Mouse (Mus musculus): ENCODE results near the gene Lat. TPM values are rescaled to one million over a fixed set of nuclear protein-coding genes. Genes with fewer than 3 reads are reported as not detected.

Lat gene
- polyA plus RNA-seq, 2 experiments, result 2.7 to 4.1 TPM

GRCm38 (mm10) chr7:126353251-126353993, 15.9 kb downstream of the Lat start:
- Histone ChIP-seq H3K27me3 (ENCODE audit: control insufficient read depth, insufficient read depth, low read length) (no peaks in the 10 kb centered on the region), H3K36me3 (ENCODE audit: control insufficient read depth, insufficient read depth, low read length) (no peaks in the 10 kb centered on the region), H3K4me3 (replicated peaks; ENCODE audit: low read length) (no peak overlapping the region), H3K4me1 (ENCODE audit: control insufficient read depth, insufficient read depth, low read length) (no peaks in the 10 kb centered on the region), H3K9ac (ENCODE audit: low read depth, low read length, severe bottlenecking) (no peak overlapping the region), H3K4me2 (replicated peaks; ENCODE audit: low read depth, low read length, severe bottlenecking) (no peak overlapping the region), H3K27ac (replicated peaks; ENCODE audit: low read depth, low read length) (no peak overlapping the region), H3K9me3 (ENCODE audit: control insufficient read depth, low read length) (no peaks in the 10 kb centered on the region)
- WGBS, result 55% methylated on average over 11 of the region's 11 CpGs
- DNase-seq (ENCODE audit: low spot score) (no peak), ATAC-seq (ENCODE audit: low FRiP score, low read depth) (no peak)
- no peak for TF ChIP-seq POLR2A (IDR thresholded peaks at IDR 0.05; ENCODE audit: borderline replicate concordance, extremely low read depth, insufficient read depth, insufficient read length)

- no peak for ATAC-seq (ENCODE audit: low FRiP score, low read depth)
- no peak overlapping the region for H3K4me2 ChIP-seq (replicated peaks; ENCODE audit: low read depth, low read length, severe bottlenecking)
- H3K27ac ChIP-seq (replicated peaks; ENCODE audit: low read depth, low read length), result no peak overlapping the region
- H3K9me3 ChIP-seq (ENCODE audit: control insufficient read depth, low read length), result no peaks in the 10 kb centered on the region
- no peaks in the 10 kb centered on the region for H3K27me3 ChIP-seq (ENCODE audit: control insufficient read depth, insufficient read depth, low read length)
- no peak for DNase-seq (ENCODE audit: low spot score)
- H3K36me3 ChIP-seq (ENCODE audit: control insufficient read depth, insufficient read depth, low read length), result no peaks in the 10 kb centered on the region
- no peak for TF ChIP-seq POLR2A (IDR thresholded peaks at IDR 0.05; ENCODE audit: borderline replicate concordance, extremely low read depth, insufficient read depth, insufficient read length)
- 56% methylated on average over 10 of the region's 10 CpGs for WGBS
- no peak overlapping the region for H3K9ac ChIP-seq (ENCODE audit: low read depth, low read length, severe bottlenecking)
- H3K4me1 ChIP-seq (ENCODE audit: control insufficient read depth, insufficient read depth, low read length), result no peaks in the 10 kb centered on the region
- no peak overlapping the region for H3K4me3 ChIP-seq (replicated peaks; ENCODE audit: low read length)
Observed at GRCm38 (mm10) chr7:126351419-126351951, 17.9 kb downstream of the Lat start.

- Histone ChIP-seq H3K27me3 (ENCODE audit: control insufficient read depth, insufficient read depth, low read length) (no peaks in the 10 kb centered on the region), H3K9me3 (ENCODE audit: control insufficient read depth, low read length) (no peaks in the 10 kb centered on the region), H3K4me1 (ENCODE audit: control insufficient read depth, insufficient read depth, low read length) (no peaks in the 10 kb centered on the region), H3K36me3 (ENCODE audit: control insufficient read depth, insufficient read depth, low read length) (no peaks in the 10 kb centered on the region), H3K4me3 (replicated peaks; ENCODE audit: low read length) (no peak overlapping the region), H3K4me2 (replicated peaks; ENCODE audit: low read depth, low read length, severe bottlenecking) (no peak overlapping the region), H3K27ac (replicated peaks; ENCODE audit: low read depth, low read length) (no peak overlapping the region), H3K9ac (ENCODE audit: low read depth, low read length, severe bottlenecking) (no peak overlapping the region)
- TF ChIP-seq POLR2A (IDR thresholded peaks at IDR 0.05; ENCODE audit: borderline replicate concordance, extremely low read depth, insufficient read depth, insufficient read length), result no peak
- ATAC-seq (ENCODE audit: low FRiP score, low read depth), result no peak
- WGBS, result 62% methylated on average over 20 of the region's 20 CpGs
- DNase-seq (ENCODE audit: low spot score), result no peak
Observed at GRCm38 (mm10) chr7:126350748-126351418, 18.5 kb downstream of the Lat start.

GRCm38 (mm10) chr7:126348293-126348692, 21.1 kb downstream of the Lat start:
- no peaks in the 10 kb centered on the region for H3K9me3 ChIP-seq (ENCODE audit: control insufficient read depth, low read length)
- no peaks in the 10 kb centered on the region for H3K36me3 ChIP-seq (ENCODE audit: control insufficient read depth, insufficient read depth, low read length)
- H3K4me2 ChIP-seq (replicated peaks; ENCODE audit: low read depth, low read length, severe bottlenecking), result no peak overlapping the region
- H3K4me1 ChIP-seq (ENCODE audit: control insufficient read depth, insufficient read depth, low read length), result no peaks in the 10 kb centered on the region
- ATAC-seq (ENCODE audit: low FRiP score, low read depth), result no peak
- H3K27ac ChIP-seq (replicated peaks; ENCODE audit: low read depth, low read length), result no peak overlapping the region
- H3K27me3 ChIP-seq (ENCODE audit: control insufficient read depth, insufficient read depth, low read length), result no peaks in the 10 kb centered on the region
- no peak for DNase-seq (ENCODE audit: low spot score)
- no peak overlapping the region for H3K9ac ChIP-seq (ENCODE audit: low read depth, low read length, severe bottlenecking)
- TF ChIP-seq POLR2A (IDR thresholded peaks at IDR 0.05; ENCODE audit: borderline replicate concordance, extremely low read depth, insufficient read depth, insufficient read length), result no peak
- 72% methylated on average over 8 of the region's 8 CpGs for WGBS
- H3K4me3 ChIP-seq (replicated peaks; ENCODE audit: low read length), result no peak overlapping the region

- no peaks in the 10 kb centered on the region for H3K36me3 ChIP-seq (ENCODE audit: control insufficient read depth, insufficient read depth, low read length)
- no peaks in the 10 kb centered on the region for H3K27me3 ChIP-seq (ENCODE audit: control insufficient read depth, insufficient read depth, low read length)
- no peak for ATAC-seq (ENCODE audit: low FRiP score, low read depth)
- no peak overlapping the region for H3K9ac ChIP-seq (ENCODE audit: low read depth, low read length, severe bottlenecking)
- H3K9me3 ChIP-seq (ENCODE audit: control insufficient read depth, low read length), result no peaks in the 10 kb centered on the region
- no peaks in the 10 kb centered on the region for H3K4me1 ChIP-seq (ENCODE audit: control insufficient read depth, insufficient read depth, low read length)
- H3K4me2 ChIP-seq (replicated peaks; ENCODE audit: low read depth, low read length, severe bottlenecking), result no peak overlapping the region
- no peak overlapping the region for H3K27ac ChIP-seq (replicated peaks; ENCODE audit: low read depth, low read length)
- no peak for TF ChIP-seq POLR2A (IDR thresholded peaks at IDR 0.05; ENCODE audit: borderline replicate concordance, extremely low read depth, insufficient read depth, insufficient read length)
- no peak overlapping the region for H3K4me3 ChIP-seq (replicated peaks; ENCODE audit: low read length)
- WGBS, result 47% methylated on average over 1 of the region's 1 CpGs
- no peak for DNase-seq (ENCODE audit: low spot score)
Observed at GRCm38 (mm10) chr7:126347098-126347497, 22.3 kb downstream of the Lat start.

Measured in limb, embryonic 14.5 days (tissue).